Mouse (Mus musculus): ENCODE data around the gene Mvb12b. TPM values are rescaled to one million over a fixed set of nuclear protein-coding genes. Genes with fewer than 3 reads are reported as not detected.

Gene Mvb12b
- polyA plus RNA-seq, 1 experiment = 13.6 TPM

DNA sequence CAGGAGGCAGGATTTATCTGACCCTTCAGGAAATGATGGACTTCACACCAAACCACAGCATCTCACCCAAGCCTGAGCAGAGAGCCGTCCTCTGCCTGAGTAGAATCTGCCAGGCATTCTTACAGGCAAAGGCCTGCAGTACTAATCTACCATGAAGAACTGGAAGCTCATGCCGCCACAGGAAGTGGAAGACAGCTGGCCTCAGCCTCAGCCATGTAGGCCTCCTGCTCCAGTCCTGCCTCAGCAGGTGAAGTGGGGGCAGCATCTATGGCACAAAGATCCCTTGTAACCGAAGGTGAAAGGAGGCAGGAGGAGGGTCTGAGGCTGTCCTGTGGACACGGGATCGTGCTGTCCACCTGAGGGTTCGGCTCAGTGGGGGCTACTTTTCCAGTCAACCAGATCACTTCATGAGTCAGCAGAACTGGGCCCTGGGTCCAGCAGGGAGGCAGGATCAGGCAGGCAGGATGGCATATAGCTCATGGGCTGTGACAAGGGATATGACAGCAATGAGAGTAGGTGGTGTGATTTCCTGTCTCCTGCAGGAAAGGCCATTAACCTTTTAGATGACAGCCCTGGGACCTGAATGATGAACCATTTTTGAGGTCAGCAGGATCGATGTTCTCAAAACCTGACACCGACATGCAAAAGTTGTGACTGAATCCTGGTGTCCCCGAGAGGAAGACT is 69.9 kb downstream of the Mvb12b start:
- H3K27me3 ChIP-seq (ENCODE audit: control insufficient read depth, insufficient read depth, low read length) = no peaks in the 10 kb centered on the region
- no peak overlapping the region for H3K4me3 ChIP-seq (ENCODE audit: extremely low read depth, insufficient read depth, insufficient read length)
- peaks cover 8% of the 10 kb centered on the region; the same call in 1 of the 2 replicates for H3K4me1 ChIP-seq (ENCODE audit: control insufficient read depth, insufficient read depth, insufficient read length)
- WGBS = 67% methylated on average over 9 of the region's 9 CpGs
- DNase-seq (ENCODE audit: low read depth in 1 of 2, low spot score in 2 of 2) = no peak
- TF ChIP-seq POLR2A (IDR thresholded peaks at IDR 0.05; ENCODE audit: low read depth, low read length) (no peak), CTCF (IDR thresholded peaks at IDR 0.05; ENCODE audit: extremely low read depth, insufficient read depth, insufficient read length, insufficient replicate concordance) (no peak)
- H3K36me3 ChIP-seq (ENCODE audit: control insufficient read depth, insufficient read depth, low read length) = no peaks in the 10 kb centered on the region
- H3K27ac ChIP-seq (ENCODE audit: insufficient read depth, low read length) = no peak overlapping the region

DNA sequence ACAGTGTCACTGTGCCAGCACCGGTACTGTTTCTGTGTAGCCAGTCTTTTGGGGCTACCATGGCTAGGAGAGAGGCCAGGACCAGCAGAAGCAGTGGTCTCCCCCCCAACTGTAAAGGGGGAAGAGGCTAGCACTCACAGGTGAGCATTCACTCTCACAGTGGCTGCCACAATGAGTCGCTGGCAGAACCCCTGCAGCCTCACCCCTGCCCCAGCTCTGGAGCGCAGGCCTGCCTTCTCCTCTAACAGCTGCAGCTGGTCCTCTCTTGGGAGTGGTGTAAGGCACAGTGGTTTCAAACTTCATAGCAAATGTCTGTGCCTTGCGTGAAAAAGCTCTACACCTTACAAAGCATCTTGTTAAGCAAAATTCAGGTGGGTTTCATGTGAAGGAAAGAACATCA is 70.7 kb downstream of the Mvb12b start:
- Histone ChIP-seq H3K4me1 (ENCODE audit: control insufficient read depth, insufficient read depth, insufficient read length) (peaks cover 8% of the 10 kb centered on the region; the same call in 1 of the 2 replicates), H3K36me3 (ENCODE audit: control insufficient read depth, insufficient read depth, low read length) (no peaks in the 10 kb centered on the region), H3K27ac (ENCODE audit: insufficient read depth, low read length) (no peak overlapping the region), H3K27me3 (ENCODE audit: control insufficient read depth, insufficient read depth, low read length) (no peaks in the 10 kb centered on the region), H3K4me3 (ENCODE audit: extremely low read depth, insufficient read depth, insufficient read length) (no peak overlapping the region)
- no peak for TF ChIP-seq CTCF (IDR thresholded peaks at IDR 0.05; ENCODE audit: extremely low read depth, insufficient read depth, insufficient read length, insufficient replicate concordance)
- no peak for TF ChIP-seq POLR2A (IDR thresholded peaks at IDR 0.05; ENCODE audit: low read depth, low read length)
- no peak for DNase-seq (ENCODE audit: low read depth in 1 of 2, low spot score in 2 of 2)
- WGBS = 55% methylated on average over 4 of the region's 4 CpGs

DNA sequence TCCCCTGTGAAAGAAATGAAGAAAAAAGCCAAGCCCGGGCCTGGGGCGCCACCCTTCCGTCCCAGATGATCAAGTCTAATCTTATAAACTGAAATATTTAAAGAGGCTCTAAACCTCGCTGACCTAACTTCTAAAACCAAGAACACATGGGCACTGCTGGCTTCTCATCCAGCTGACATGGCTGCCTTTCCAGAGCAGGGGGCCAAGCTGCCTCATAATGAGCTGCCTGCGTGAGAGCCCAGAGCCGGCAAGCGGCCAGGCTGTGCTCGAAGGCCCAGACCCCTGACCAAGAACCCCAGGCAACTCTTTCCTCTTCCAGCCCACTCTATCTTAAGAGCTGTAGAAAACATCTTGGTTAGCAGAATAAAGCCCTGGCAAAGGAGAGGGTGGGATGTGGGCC is 73.2 kb downstream of the Mvb12b start:
- no peak overlapping the region for H3K27ac ChIP-seq (ENCODE audit: insufficient read depth, low read length)
- 91% methylated on average over 8 of the region's 8 CpGs for WGBS

DNA sequence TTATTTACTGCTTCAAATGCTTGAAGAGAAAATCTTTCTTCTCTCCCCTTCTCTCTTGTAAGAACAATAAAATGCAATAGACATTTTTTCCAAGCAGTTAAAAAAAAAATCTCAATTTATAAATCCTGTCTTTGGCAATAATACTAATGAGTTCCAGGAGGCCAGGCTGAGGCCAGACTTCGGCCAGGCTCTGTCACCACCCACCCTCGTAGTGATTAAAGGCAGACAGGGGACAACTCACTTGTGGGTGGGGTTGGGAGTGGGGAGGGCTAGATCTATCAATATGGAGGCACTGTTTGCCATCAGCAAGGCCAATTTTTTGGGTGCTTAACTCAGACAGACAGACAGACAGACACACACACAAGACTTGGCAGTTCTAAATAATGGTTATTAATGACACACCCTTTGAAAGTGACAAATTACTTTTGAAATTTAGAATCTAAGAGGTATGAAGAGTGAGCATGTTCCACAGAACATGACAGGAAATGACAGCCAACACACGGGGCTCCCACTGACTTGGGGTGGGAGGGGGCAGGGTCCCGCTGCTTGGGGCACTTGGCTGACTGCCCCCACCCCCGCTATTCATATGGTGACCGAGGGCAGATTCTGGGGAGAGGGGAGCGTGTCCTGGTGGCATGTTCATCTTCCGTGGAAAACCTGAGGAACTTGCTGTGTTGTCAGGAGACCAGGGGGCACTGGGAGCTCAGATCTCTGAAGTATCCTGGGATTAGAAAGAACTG is 74.1 kb downstream of the Mvb12b start:
- Histone ChIP-seq H3K4me3 (ENCODE audit: extremely low read depth, insufficient read depth, insufficient read length) (no peak overlapping the region), H3K27me3 (ENCODE audit: control insufficient read depth, insufficient read depth, low read length) (no peaks in the 10 kb centered on the region), H3K36me3 (ENCODE audit: control insufficient read depth, insufficient read depth, low read length) (no peaks in the 10 kb centered on the region), H3K27ac (ENCODE audit: insufficient read depth, low read length) (no peak overlapping the region), H3K4me1 (ENCODE audit: control insufficient read depth, insufficient read depth, insufficient read length) (peaks cover 6% of the 10 kb centered on the region; the same call in 1 of the 2 replicates)
- TF ChIP-seq POLR2A (IDR thresholded peaks at IDR 0.05; ENCODE audit: low read depth, low read length) (no peak), CTCF (IDR thresholded peaks at IDR 0.05; ENCODE audit: extremely low read depth, insufficient read depth, insufficient read length, insufficient replicate concordance) (no peak)
- no peak for DNase-seq (ENCODE audit: low read depth in 1 of 2, low spot score in 2 of 2)
- 79% methylated on average over 8 of the region's 8 CpGs for WGBS

More for the DNA sequence above, 73.2 kb downstream of the Mvb12b start:
- no peaks in the 10 kb centered on the region for H3K27me3 ChIP-seq (ENCODE audit: control insufficient read depth, insufficient read depth, low read length)
- DNase-seq (ENCODE audit: low read depth in 1 of 2, low spot score in 2 of 2) = no peak
- no peaks in the 10 kb centered on the region for H3K36me3 ChIP-seq (ENCODE audit: control insufficient read depth, insufficient read depth, low read length)
- TF ChIP-seq POLR2A (IDR thresholded peaks at IDR 0.05; ENCODE audit: low read depth, low read length) = no peak
- no peak for TF ChIP-seq CTCF (IDR thresholded peaks at IDR 0.05; ENCODE audit: extremely low read depth, insufficient read depth, insufficient read length, insufficient replicate concordance)
- H3K4me1 ChIP-seq (ENCODE audit: control insufficient read depth, insufficient read depth, insufficient read length) = peaks cover 6% of the 10 kb centered on the region; the same call in 1 of the 2 replicates
- no peak overlapping the region for H3K4me3 ChIP-seq (ENCODE audit: extremely low read depth, insufficient read depth, insufficient read length)

DNA sequence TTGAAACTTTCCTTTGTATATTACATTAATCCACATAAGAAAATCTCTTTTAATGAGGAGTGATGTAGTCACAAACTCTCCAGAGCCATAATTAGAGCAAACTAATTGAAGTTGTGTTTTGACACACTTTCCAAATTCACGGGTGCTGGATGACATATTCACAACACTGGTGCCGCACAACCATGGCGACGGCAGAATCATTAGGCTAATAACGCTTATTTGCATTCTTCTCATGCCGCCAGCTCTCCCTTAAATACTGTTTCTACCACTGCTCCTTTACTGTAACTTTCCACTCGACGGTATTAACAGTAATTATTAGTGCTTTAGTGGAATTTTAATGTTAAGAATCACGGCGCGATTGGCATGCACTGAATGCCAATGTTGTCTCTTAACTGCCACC is 74.8 kb downstream of the Mvb12b start:
- 94% methylated on average over 11 of the region's 11 CpGs for WGBS
- Histone ChIP-seq H3K36me3 (ENCODE audit: control insufficient read depth, insufficient read depth, low read length) (no peaks in the 10 kb centered on the region), H3K27ac (ENCODE audit: insufficient read depth, low read length) (no peak overlapping the region), H3K27me3 (ENCODE audit: control insufficient read depth, insufficient read depth, low read length) (no peaks in the 10 kb centered on the region), H3K4me1 (ENCODE audit: control insufficient read depth, insufficient read depth, insufficient read length) (peaks cover 6% of the 10 kb centered on the region; the same call in 1 of the 2 replicates), H3K4me3 (ENCODE audit: extremely low read depth, insufficient read depth, insufficient read length) (no peak overlapping the region)
- TF ChIP-seq CTCF (IDR thresholded peaks at IDR 0.05; ENCODE audit: extremely low read depth, insufficient read depth, insufficient read length, insufficient replicate concordance) = no peak
- TF ChIP-seq POLR2A (IDR thresholded peaks at IDR 0.05; ENCODE audit: low read depth, low read length) = no peak
- DNase-seq (ENCODE audit: low read depth in 1 of 2, low spot score in 2 of 2) = no peak

DNA sequence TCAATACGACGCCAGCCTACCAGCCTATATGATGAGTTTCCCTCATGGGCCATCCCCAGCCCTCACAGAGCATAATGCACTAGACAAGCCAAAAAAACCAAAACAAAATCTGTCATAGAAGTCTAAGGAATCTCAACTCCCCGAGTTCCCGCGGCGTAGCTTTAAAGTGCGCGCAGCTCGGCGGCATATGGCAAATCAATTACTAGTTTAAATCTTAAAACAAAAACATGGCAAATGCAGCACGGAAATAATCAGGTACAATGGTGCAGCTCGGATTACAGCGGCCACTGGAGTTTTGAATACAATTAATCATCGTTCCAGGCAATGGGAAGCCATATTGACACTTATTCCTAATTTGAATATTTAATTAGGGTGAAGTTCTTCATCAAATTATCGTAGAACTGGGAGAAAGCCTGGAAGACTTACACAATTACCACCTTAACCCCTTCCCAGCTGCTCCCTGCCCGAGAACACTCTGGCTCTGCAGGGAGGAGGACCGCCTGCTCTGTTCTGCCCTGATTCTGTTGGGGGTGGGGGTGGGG is 76.3 kb downstream of the Mvb12b start:
- WGBS = 96% methylated on average over 17 of the region's 17 CpGs
- no peaks in the 10 kb centered on the region for H3K36me3 ChIP-seq (ENCODE audit: control insufficient read depth, insufficient read depth, low read length)
- DNase-seq (ENCODE audit: low read depth in 1 of 2, low spot score in 2 of 2) = no peak
- no peak overlapping the region for H3K27ac ChIP-seq (ENCODE audit: insufficient read depth, low read length)
- TF ChIP-seq CTCF (IDR thresholded peaks at IDR 0.05; ENCODE audit: extremely low read depth, insufficient read depth, insufficient read length, insufficient replicate concordance) (no peak), POLR2A (IDR thresholded peaks at IDR 0.05; ENCODE audit: low read depth, low read length) (no peak)
- peaks cover 3% of the 10 kb centered on the region; the same call in 1 of the 2 replicates for H3K4me1 ChIP-seq (ENCODE audit: control insufficient read depth, insufficient read depth, insufficient read length)
- no peaks in the 10 kb centered on the region for H3K27me3 ChIP-seq (ENCODE audit: control insufficient read depth, insufficient read depth, low read length)
- H3K4me3 ChIP-seq (ENCODE audit: extremely low read depth, insufficient read depth, insufficient read length) = no peak overlapping the region
